Mouse (Mus musculus): Measurements from ENCODE around the gene Urb1. TPM values are rescaled to one million over a fixed set of nuclear protein-coding genes. Genes with fewer than 3 reads are reported as not detected.

The Urb1 gene
- total and polyA plus RNA-seq, 3 experiments = 21.1 to 34.5 (median 29.4) TPM

DNA sequence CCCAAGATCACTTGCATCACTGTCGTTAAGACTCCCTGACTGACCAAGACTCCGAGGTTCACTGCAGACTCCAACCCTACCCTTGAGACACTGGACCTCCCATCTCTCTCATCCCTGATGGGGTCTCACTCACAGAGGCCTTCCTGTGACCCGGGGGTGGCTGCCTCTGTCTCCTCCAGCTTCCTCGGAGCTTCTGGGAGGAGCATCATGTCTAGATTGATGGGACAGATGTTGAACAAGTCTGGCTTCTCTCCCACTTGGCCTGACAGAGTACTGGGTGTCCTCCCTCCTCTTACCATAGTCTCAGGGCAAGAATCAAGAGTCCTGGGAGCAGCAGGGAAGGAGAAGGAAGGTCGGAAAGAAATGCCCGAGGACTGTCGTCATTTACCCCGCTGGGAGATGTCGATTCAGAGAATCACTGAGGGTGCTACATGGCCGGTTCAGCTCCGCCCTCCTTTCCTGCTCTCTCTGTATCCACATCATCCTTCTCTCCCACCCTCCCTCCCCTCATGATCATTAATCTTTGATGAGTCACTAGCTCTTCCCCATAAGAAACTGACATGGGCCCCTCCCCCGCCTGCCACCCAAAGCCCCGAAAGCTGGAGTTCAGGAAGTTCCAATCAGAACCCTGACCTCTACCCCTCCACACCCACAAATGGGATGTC is 105.9 kb downstream of the Urb1 start:
- Histone ChIP-seq H3K36me3 (replicated peaks in 1 of 2; ENCODE audit: control insufficient read depth in 1 of 2, insufficient read depth in 1 of 2, low read length in 1 of 2) (no peaks in the 10 kb centered on the region), H3K4me1 (ENCODE audit: control insufficient read depth in 1 of 2, insufficient read depth in 2 of 2) (peaks cover 0 to 2% of the 10 kb centered on the region in 2 experiments; a peak in 1 of 4 replicates), H3K27me3 (replicated peaks) (peaks cover 71% of the 10 kb centered on the region), H3K27ac (ENCODE audit: insufficient read depth, low read depth) (no peak overlapping the region), H3K79me2 (replicated peaks; ENCODE audit: control insufficient read depth, extremely low read depth, insufficient read depth, poor library complexity, severe bottlenecking) (no peaks in the 10 kb centered on the region), H3K4me2 (ENCODE audit: insufficient read depth, low read depth, poor library complexity, severe bottlenecking) (no peak overlapping the region), H3K9ac (ENCODE audit: insufficient read depth, low read depth) (no peak overlapping the region), H3K9me3 (replicated peaks; ENCODE audit: low read length) (peaks cover 10% of the 10 kb centered on the region), H3K4me3 (replicated peaks in 1 of 3; ENCODE audit: low read depth in 2 of 3, low read length in 2 of 3, poor library complexity in 1 of 3) (no peak overlapping the region)
- dilution Hi-C loops (cut with MboI; ENCODE audit: extremely low pct_ligation_motif_present, extremely low pct_unique_long_range_greater_than_20kb, low sequenced_read_pairs) = no loop called here
- DNase-seq (ENCODE audit: extremely low read depth) = no peak
- no peak for TF ChIP-seq CTCF (conservative IDR thresholded peaks at IDR 0.05 in 1 of 2, IDR thresholded peaks at IDR 0.05 in 1 of 2; ENCODE audit: low read depth in 2 of 2, low read length in 2 of 2)
- TF ChIP-seq SMC3 (IDR thresholded peaks at IDR 0.05; ENCODE audit: low read depth, low read length) = no peak
- no peak for TF ChIP-seq NRF1 (IDR thresholded peaks at IDR 0.05; ENCODE audit: low read depth, low read length)
- TF ChIP-seq KAT2A (IDR thresholded peaks at IDR 0.05; ENCODE audit: insufficient replicate concordance, low read length) = no peak
- TF ChIP-seq CHD2 (IDR thresholded peaks at IDR 0.05; ENCODE audit: low read length) = no peak
- TF ChIP-seq ZC3H11A (IDR thresholded peaks at IDR 0.05; ENCODE audit: low read depth, low read length) = no peak
- no peak for TF ChIP-seq ETS1 (conservative IDR thresholded peaks at IDR 0.05; ENCODE audit: low read depth, low read length)
- no peak for TF ChIP-seq E2F4 (IDR thresholded peaks at IDR 0.05; ENCODE audit: insufficient replicate concordance, low read depth, low read length)
- no peak for TF ChIP-seq GABPA (IDR thresholded peaks at IDR 0.05; ENCODE audit: insufficient replicate concordance, low read depth, low read length)
- no peak for TF ChIP-seq CHD1 (IDR thresholded peaks at IDR 0.05; ENCODE audit: low read depth, low read length)
- in situ Hi-C loops (cut with MboI; ENCODE audit: low pct_ligation_motif_present, low pct_unique_long_range_greater_than_20kb, low sequenced_read_pairs) = loop anchor here (25.0 kb wide), 1 partner anchor 317 kb away; the partner anchor contains the start of gene Hunk

DNA sequence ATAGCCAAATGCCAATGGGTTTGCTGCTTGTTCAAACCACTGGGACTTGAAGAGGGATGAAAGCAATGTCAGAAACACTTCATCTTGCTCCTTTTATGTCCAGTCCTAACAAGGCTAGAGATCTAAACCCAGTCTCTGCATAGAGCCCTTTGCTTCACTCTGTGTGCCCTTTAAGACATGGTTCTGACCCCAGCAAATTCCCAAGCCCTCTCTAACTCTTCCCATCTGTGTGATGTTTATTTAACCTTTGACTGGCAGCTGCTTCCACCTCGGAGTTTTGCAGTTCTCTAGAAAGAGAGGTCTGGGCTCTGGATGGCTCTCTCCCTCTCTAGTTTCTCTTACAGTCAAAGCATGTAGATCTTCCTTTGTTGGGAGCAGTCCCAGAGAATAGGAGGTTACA is 106.6 kb downstream of the Urb1 start:
- Histone ChIP-seq H3K4me2 (ENCODE audit: insufficient read depth, low read depth, poor library complexity, severe bottlenecking) (no peak overlapping the region), H3K9me3 (replicated peaks; ENCODE audit: low read length) (peaks cover 10% of the 10 kb centered on the region), H3K9ac (ENCODE audit: insufficient read depth, low read depth) (no peak overlapping the region), H3K4me1 (ENCODE audit: control insufficient read depth in 1 of 2, insufficient read depth in 2 of 2) (peaks cover 0 to 2% of the 10 kb centered on the region in 2 experiments; a peak in 1 of 4 replicates), H3K27me3 (replicated peaks) (peaks cover 70% of the 10 kb centered on the region), H3K79me2 (replicated peaks; ENCODE audit: control insufficient read depth, extremely low read depth, insufficient read depth, poor library complexity, severe bottlenecking) (no peaks in the 10 kb centered on the region), H3K27ac (ENCODE audit: insufficient read depth, low read depth) (no peak overlapping the region), H3K4me3 (replicated peaks in 1 of 3; ENCODE audit: low read depth in 2 of 3, low read length in 2 of 3, poor library complexity in 1 of 3) (no peak overlapping the region), H3K36me3 (replicated peaks in 1 of 2; ENCODE audit: control insufficient read depth in 1 of 2, insufficient read depth in 1 of 2, low read length in 1 of 2) (no peaks in the 10 kb centered on the region)
- DNase-seq (ENCODE audit: extremely low read depth) = no peak
- in situ Hi-C loops (cut with MboI; ENCODE audit: low pct_ligation_motif_present, low pct_unique_long_range_greater_than_20kb, low sequenced_read_pairs) = loop anchor here (25.0 kb wide), 1 partner anchor 316 kb away; the partner anchor contains the start of gene Hunk
- TF ChIP-seq USF2 (conservative IDR thresholded peaks at IDR 0.05; ENCODE audit: low read depth, low read length) (no peak), RCOR1 (conservative IDR thresholded peaks at IDR 0.05; ENCODE audit: low read depth, low read length) (no peak), JUN (IDR thresholded peaks at IDR 0.05; ENCODE audit: insufficient read depth, low read depth, low read length) (no peak), ELF1 (IDR thresholded peaks at IDR 0.05; ENCODE audit: low read depth, low read length) (no peak), SIN3A (IDR thresholded peaks at IDR 0.05; ENCODE audit: low read length) (no peak), E2F4 (IDR thresholded peaks at IDR 0.05; ENCODE audit: insufficient replicate concordance, low read depth, low read length) (no peak), CTCF (conservative IDR thresholded peaks at IDR 0.05 in 1 of 2, IDR thresholded peaks at IDR 0.05 in 1 of 2; ENCODE audit: low read depth in 2 of 2, low read length in 2 of 2) (no peak), RAD21 (IDR thresholded peaks at IDR 0.05; ENCODE audit: low read depth, low read length) (no peak), MAZ (IDR thresholded peaks at IDR 0.05; ENCODE audit: low read depth, low read length) (no peak), EP300 (IDR thresholded peaks at IDR 0.05; ENCODE audit: low read length) (no peak), ZKSCAN1 (IDR thresholded peaks at IDR 0.05; ENCODE audit: borderline replicate concordance, low read depth, low read length) (no peak), USF1 (IDR thresholded peaks at IDR 0.05; ENCODE audit: low read depth, low read length) (no peak), PAX5 (IDR thresholded peaks at IDR 0.05; ENCODE audit: low read length) (no peak), MXI1 (IDR thresholded peaks at IDR 0.05; ENCODE audit: low read depth, low read length) (no peak), MYC (IDR thresholded peaks at IDR 0.05; ENCODE audit: low read depth, low read length) (no peak), IRF4 (IDR thresholded peaks at IDR 0.05; ENCODE audit: low read depth, low read length) (no peak)
- dilution Hi-C loops (cut with MboI; ENCODE audit: extremely low pct_ligation_motif_present, extremely low pct_unique_long_range_greater_than_20kb, low sequenced_read_pairs) = no loop called here

All from CH12.LX (cell line).